Mouse (Mus musculus) C2C12 (cell line): ENCODE measurements around the gene Plrg1. TPM values are rescaled to one million over a fixed set of nuclear protein-coding genes. Genes with fewer than 3 reads are reported as not detected.

Source experiments
- H3K27me3 ChIP-seq: one replicate; pipeline ENCODE4 v1.6.1; 2011; ENCODE audit not compliant: control insufficient read depth, insufficient read depth, insufficient read length
- H3K36me3 ChIP-seq: one replicate; pipeline ENCODE4 v1.6.1; 2011; ENCODE audit not compliant: control insufficient read depth, insufficient read depth
- H3K4me3 ChIP-seq: one replicate; pipeline ENCODE4 v1.5.1; 2011; ENCODE audit warnings: mild to moderate bottlenecking, control low read depth; ENCODE audit not compliant: poor library complexity, insufficient read depth, severe bottlenecking
- H3K79me2 ChIP-seq: one replicate; pipeline ENCODE4 v1.6.1; 2011; ENCODE audit not compliant: control insufficient read depth, insufficient read depth
- H3K79me3 ChIP-seq: one replicate; pipeline ENCODE4 v1.6.1; 2011; ENCODE audit warnings: low read depth, control low read depth
- H3ac ChIP-seq: one replicate; pipeline ENCODE3; 2011; ENCODE audit warnings: low read depth; ENCODE audit not compliant: control insufficient read depth, insufficient read length
- CEBPB ChIP-seq: IDR thresholded peaks from one replicate; pipeline ENCODE4 v1.6.1; 2011; ENCODE audit warnings: low read depth, mild to moderate bottlenecking, control low read depth, moderate library complexity
- CTCF ChIP-seq: IDR thresholded peaks from one replicate; pipeline ENCODE4 v1.5.1; 2011; ENCODE audit not compliant: control insufficient read depth, insufficient read depth, insufficient read length
- FOSL1 ChIP-seq: IDR thresholded peaks from one replicate; pipeline ENCODE4 v1.8.0; 2011; ENCODE audit warnings: mild to moderate bottlenecking, low read length; ENCODE audit not compliant: poor library complexity, insufficient read depth, severe bottlenecking
- MAX ChIP-seq: IDR thresholded peaks from one replicate; pipeline ENCODE4 v1.6.1; 2011; ENCODE audit warnings: mild to moderate bottlenecking, control low read depth
- MYOD1 ChIP-seq: IDR thresholded peaks from one replicate; pipeline ENCODE4 v1.6.1; 2011; ENCODE audit warnings: low read depth; ENCODE audit not compliant: control insufficient read depth, insufficient read length
- MYOG ChIP-seq: IDR thresholded peaks from one replicate; pipeline ENCODE4 v1.6.1; 2011; ENCODE audit not compliant: control insufficient read depth, insufficient read length; ENCODE audit errors: extremely low read depth
- USF1 ChIP-seq: IDR thresholded peaks from one replicate; pipeline ENCODE4 v1.6.1; 2011; ENCODE audit warnings: low read depth, mild to moderate bottlenecking, control low read depth, moderate library complexity
- polyA plus RNA-seq: library from polyadenylated mRNA; unstranded; fragments of >200 nt; fragmentation: generic; extraction: Trizol; gene quantifications from one replicate; pipeline ENCODE4 v1.2.1, GENCODE M21; 2012; ENCODE audit warnings: missing spikeins

Plrg1 gene
- polyA plus RNA-seq, 1 experiment = 58.2 TPM

DNA sequence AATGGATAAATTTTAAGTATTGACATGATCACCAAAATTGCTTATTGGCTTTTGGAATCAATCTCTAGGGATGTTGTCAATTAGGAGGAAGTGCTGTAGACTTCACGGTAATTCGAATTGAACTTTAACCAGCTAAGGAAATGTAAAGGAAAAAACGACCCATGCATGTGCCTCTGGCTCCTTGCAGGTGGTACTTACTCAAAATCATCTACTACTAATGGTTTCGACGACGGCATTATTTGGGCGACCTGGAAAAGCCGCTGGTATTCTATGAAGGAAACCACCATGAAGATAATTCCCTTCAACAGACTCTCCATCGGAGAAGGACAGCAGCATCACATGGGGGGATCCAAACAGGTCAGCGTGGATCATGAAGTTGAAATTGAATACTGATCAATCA lies 41.4 kb upstream of the Plrg1 start:
- peaks cover 10% of the 10 kb centered on the region for H3K27me3 ChIP-seq
- H3ac ChIP-seq = no peak overlapping the region
- H3K36me3 ChIP-seq = no peaks in the 10 kb centered on the region
- TF ChIP-seq USF1 (no peak), CTCF (no peak), MYOD1 (no peak), MYOG (no peak), FOSL1 (no peak), MAX (no peak), CEBPB (no peak)
- no peaks in the 10 kb centered on the region for H3K79me2 ChIP-seq
- H3K79me3 ChIP-seq = no peaks in the 10 kb centered on the region
- H3K4me3 ChIP-seq = no peak overlapping the region

DNA sequence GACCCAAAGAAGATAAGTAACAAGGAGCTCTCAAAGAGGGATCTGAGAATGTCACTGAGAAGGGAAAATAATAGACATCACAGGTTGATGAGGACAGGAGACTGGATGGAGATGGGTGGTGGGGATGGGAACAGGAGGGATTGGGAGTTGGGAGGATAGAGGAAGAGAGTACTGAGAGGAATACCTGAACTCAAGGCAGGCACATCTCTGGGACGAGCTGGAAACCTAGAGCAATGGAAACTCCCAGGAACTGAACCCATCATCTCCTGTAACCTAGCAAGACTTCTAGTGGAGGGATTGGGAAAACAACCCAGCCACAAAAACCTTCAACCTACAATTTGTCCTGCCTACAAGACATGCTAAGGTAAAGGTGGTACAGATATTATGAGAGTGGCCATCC lies 39.1 kb upstream of the Plrg1 start:
- Histone ChIP-seq H3ac (no peak overlapping the region), H3K4me3 (no peak overlapping the region), H3K79me2 (no peaks in the 10 kb centered on the region), H3K27me3 (peaks cover 7% of the 10 kb centered on the region), H3K36me3 (no peaks in the 10 kb centered on the region), H3K79me3 (no peaks in the 10 kb centered on the region)
- TF ChIP-seq MYOD1 = no peak
- TF ChIP-seq CTCF = no peak
- no peak for TF ChIP-seq MAX
- TF ChIP-seq CEBPB = no peak
- no peak for TF ChIP-seq MYOG
- TF ChIP-seq FOSL1 = no peak
- TF ChIP-seq USF1 = no peak

DNA sequence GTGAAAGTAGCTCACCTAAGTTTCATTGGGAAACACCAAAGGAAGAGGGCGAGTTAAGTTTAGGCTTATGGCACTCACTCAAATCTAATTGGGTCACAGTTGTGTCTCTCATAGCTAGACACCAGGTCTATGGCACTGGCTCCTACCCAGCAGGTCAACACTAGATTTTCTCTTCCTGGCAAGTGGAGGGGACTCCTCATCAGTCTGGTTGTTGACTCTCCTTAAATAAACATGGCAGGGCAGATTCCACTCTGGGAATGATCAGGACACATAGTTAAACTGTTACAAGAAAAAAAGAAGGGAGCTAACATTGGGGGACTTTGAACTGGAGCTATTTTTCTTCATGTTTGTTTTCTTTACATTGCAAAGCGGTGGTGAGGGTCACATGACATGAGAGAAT lies 34.9 kb upstream of the Plrg1 start:
- H3K79me2 ChIP-seq = no peaks in the 10 kb centered on the region
- no peak overlapping the region for H3K4me3 ChIP-seq
- TF ChIP-seq CEBPB (no peak), USF1 (no peak), FOSL1 (no peak), MAX (no peak), MYOD1 (no peak), MYOG (no peak), CTCF (no peak)
- H3ac ChIP-seq = no peak overlapping the region
- H3K36me3 ChIP-seq = no peaks in the 10 kb centered on the region
- no peaks in the 10 kb centered on the region for H3K79me3 ChIP-seq
- no peaks in the 10 kb centered on the region for H3K27me3 ChIP-seq

DNA sequence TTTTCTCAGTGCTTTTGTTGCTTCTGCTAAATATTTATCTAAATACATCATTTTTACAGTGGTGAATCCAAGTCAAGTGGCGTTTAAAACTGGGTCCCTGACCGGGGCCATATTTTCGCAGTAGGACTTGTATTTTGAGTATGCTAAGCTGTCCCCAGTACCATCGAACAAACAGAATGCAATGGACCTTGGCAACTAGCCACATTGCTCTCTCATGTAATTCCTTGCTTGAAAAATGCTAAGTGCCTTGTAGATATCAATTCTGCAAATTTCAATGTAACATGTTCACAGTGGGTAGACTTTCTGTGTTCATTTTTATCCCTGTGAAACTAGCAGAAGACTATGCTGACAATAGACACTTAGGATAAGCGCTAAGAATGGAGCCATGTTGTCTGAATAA lies 34.1 kb upstream of the Plrg1 start:
- Histone ChIP-seq H3K79me2 (no peaks in the 10 kb centered on the region), H3K4me3 (no peak overlapping the region), H3K27me3 (no peaks in the 10 kb centered on the region)

DNA sequence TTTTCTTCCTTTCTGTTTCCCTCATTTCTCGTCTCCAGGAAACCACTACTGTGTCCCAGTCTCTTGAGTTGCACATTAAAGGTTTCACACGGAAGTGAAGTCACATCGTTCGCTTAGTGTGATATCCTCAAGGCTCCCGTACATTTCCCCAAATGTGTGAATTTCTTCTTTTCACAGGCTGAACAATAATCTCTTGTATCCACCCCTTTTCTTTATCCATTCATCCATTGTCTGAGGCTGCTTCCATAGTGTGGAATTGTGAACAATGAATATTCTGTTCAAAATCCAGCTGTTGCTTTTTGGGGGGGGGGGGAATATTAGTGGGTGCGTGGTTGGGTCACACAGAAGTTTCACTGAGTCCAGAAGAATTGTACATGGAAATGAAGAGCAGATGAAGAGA lies 30.3 kb upstream of the Plrg1 start:
- Histone ChIP-seq H3K36me3 (no peaks in the 10 kb centered on the region), H3K4me3 (no peak overlapping the region), H3K79me2 (no peaks in the 10 kb centered on the region), H3ac (no peak overlapping the region), H3K79me3 (no peaks in the 10 kb centered on the region), H3K27me3 (no peaks in the 10 kb centered on the region)
- TF ChIP-seq FOSL1 = no peak

More for the DNA sequence above, 34.1 kb upstream of the Plrg1 start:
- no peak overlapping the region for H3ac ChIP-seq
- no peaks in the 10 kb centered on the region for H3K36me3 ChIP-seq
- no peaks in the 10 kb centered on the region for H3K79me3 ChIP-seq
- TF ChIP-seq MAX = no peak
- TF ChIP-seq FOSL1 = no peak
- no peak for TF ChIP-seq MYOD1
- TF ChIP-seq USF1 = no peak
- no peak for TF ChIP-seq MYOG
- TF ChIP-seq CEBPB = no peak
- no peak for TF ChIP-seq CTCF

DNA sequence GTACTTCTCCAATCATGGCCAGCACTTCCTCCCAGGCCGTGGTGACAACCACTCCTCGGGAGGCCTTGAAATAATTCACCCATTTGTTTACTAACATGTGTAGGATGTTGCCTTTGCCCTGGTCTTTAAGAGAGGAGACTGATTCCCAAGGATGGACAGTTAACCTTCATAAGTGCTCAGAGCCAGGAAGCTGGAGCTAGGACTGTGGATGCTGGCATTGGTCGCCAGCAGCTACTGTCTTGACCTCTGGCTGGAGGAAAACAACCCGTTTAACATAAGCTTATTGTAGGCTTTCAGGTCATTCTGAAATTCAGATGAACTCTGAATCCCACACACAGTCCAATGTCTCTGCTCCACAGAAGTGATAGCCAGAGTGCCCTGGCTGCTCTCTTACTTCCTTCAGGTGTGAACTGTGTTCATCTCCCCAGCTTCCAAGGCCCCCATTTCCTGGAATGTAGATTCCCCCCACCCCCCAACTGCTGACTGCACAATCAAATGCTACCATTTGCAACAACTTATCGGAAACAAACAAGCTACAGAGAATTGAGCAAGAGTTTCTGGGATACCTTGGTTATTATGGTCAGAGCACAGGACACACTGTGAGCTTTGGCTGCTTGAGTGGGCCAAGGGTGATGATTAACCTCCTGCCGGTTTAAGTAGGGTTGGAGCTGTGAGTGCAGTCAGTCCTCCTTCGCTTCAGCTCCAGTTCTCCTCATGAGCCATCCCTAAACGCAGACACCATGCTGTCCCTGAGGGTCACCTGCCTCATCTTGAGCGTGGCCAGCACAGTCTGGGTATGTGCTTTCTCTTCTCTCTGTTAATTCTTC lies 29.6 kb upstream of the Plrg1 start, which contains the start of gene Fga:
TSS of gene Fga (plus strand) at position 602 of the 827 bp plus-strand sequence.
- no peak within 1 kb of the TSS for H3K4me3 ChIP-seq
- no peak within 1 kb of the TSS for H3ac ChIP-seq
- no peaks in the 10 kb centered on the region for H3K36me3 ChIP-seq
- TF ChIP-seq USF1 (no peak), CEBPB (no peak), MAX (no peak), MYOD1 (no peak), FOSL1 (no peak), CTCF (no peak), MYOG (no peak)
- H3K79me2 ChIP-seq = no peaks in the 10 kb centered on the region
- no peaks in the 10 kb centered on the region for H3K79me3 ChIP-seq
- H3K27me3 ChIP-seq = no peaks in the 10 kb centered on the region
